Mouse (Mus musculus): ENCODE data around the gene Cox17. TPM values are rescaled to one million over a fixed set of nuclear protein-coding genes. Genes with fewer than 3 reads are reported as not detected.

Cox17 gene
- polyA plus RNA-seq, 1 experiment from 2014 or later = 88.1 TPM

- no peak for ATAC-seq (ENCODE audit: low FRiP score, low TSS enrichment)
- Histone ChIP-seq H3K4me2 (ENCODE audit: low read length) (no peak overlapping the region), H3K9ac (replicated peaks; ENCODE audit: low read length) (no peak overlapping the region), H3K9me3 (ENCODE audit: control insufficient read depth, low read length) (no peaks in the 10 kb centered on the region), H3K4me1 (ENCODE audit: control insufficient read depth, insufficient read depth, low read length) (no peaks in the 10 kb centered on the region), H3K4me3 (replicated peaks; ENCODE audit: low read depth, low read length) (no peak overlapping the region), H3K27me3 (ENCODE audit: control insufficient read depth, insufficient read depth, low read length) (no peaks in the 10 kb centered on the region), H3K27ac (replicated peaks; ENCODE audit: low read depth, low read length) (no peak overlapping the region), H3K36me3 (ENCODE audit: control insufficient read depth, insufficient read depth, low read length) (no peaks in the 10 kb centered on the region)
- no peak for DNase-seq
- 88% methylated on average over 6 of the region's 6 CpGs for WGBS
These were observed 40.6 kb downstream of the Cox17 start for GRCm38 (mm10) chr16:38387389-38387788.

GRCm38 (mm10) chr16:38388757-38389156 lies 42.0 kb downstream of the Cox17 start:
- Histone ChIP-seq H3K4me3 (replicated peaks; ENCODE audit: low read depth, low read length) (no peak overlapping the region), H3K4me2 (ENCODE audit: low read length) (no peak overlapping the region), H3K9me3 (ENCODE audit: control insufficient read depth, low read length) (no peaks in the 10 kb centered on the region), H3K36me3 (ENCODE audit: control insufficient read depth, insufficient read depth, low read length) (no peaks in the 10 kb centered on the region), H3K9ac (replicated peaks; ENCODE audit: low read length) (no peak overlapping the region), H3K27me3 (ENCODE audit: control insufficient read depth, insufficient read depth, low read length) (no peaks in the 10 kb centered on the region), H3K27ac (replicated peaks; ENCODE audit: low read depth, low read length) (no peak overlapping the region), H3K4me1 (ENCODE audit: control insufficient read depth, insufficient read depth, low read length) (no peaks in the 10 kb centered on the region)
- WGBS = 79% methylated on average over 6 of the region's 6 CpGs
- DNase-seq (no peak), ATAC-seq (ENCODE audit: low FRiP score, low TSS enrichment) (no peak)

DNA sequence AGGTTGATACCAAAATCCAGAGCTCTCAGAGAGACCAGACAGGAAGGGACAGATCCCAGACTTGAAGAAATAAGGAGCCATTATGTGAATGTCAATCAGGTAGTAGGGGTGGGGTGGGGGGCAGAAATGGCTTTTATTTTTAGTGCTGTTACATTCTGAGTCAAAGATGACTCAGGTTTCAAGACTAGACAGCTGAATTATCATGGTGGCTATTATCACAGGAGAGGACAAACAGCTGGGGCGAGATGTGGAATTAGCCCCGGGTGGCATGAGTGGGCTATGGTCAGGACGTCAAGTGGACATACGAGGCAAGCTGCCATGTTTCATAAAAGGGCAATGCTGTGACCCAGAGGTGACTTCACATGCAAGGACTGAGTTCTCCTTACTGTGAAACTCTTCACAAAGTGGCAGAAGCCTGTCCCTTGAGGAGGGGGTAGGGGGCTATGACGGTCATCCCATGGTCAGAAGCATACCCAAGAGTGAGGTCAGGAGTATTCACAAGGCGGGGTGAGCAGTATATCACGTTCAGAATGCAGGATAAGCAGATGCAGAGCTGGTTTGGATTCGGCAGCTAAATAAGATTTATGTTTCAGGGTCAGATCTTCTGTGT lies 42.6 kb downstream of the Cox17 start:
- no peaks in the 10 kb centered on the region for H3K36me3 ChIP-seq (ENCODE audit: control insufficient read depth, insufficient read depth, low read length)
- WGBS = 83% methylated on average over 8 of the region's 8 CpGs
- H3K4me2 ChIP-seq (ENCODE audit: low read length) = no peak overlapping the region
- DNase-seq (no peak), ATAC-seq (ENCODE audit: low FRiP score, low TSS enrichment) (no peak)
- H3K27me3 ChIP-seq (ENCODE audit: control insufficient read depth, insufficient read depth, low read length) = no peaks in the 10 kb centered on the region
- H3K9ac ChIP-seq (replicated peaks; ENCODE audit: low read length) = no peak overlapping the region
- H3K4me1 ChIP-seq (ENCODE audit: control insufficient read depth, insufficient read depth, low read length) = no peaks in the 10 kb centered on the region
- no peaks in the 10 kb centered on the region for H3K9me3 ChIP-seq (ENCODE audit: control insufficient read depth, low read length)
- no peak overlapping the region for H3K27ac ChIP-seq (replicated peaks; ENCODE audit: low read depth, low read length)
- H3K4me3 ChIP-seq (replicated peaks; ENCODE audit: low read depth, low read length) = no peak overlapping the region

DNA sequence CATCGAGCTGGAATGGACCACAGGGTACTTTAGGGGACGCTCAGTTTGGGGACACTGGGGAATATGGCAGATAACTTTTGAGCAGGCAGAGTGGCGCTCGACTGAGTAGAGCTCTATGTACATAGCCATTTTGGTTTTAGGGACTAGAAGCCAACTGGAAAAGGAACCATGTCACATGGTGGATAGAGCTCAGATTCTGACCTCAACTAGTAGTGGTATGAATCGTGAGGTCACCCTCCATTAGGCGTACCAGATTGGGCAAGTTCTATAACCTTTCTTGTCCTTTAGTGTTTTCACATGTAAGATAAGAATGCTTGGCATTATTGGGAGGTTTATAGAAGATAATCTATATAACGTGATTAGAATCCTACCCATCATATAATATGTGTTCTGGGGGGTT lies 43.5 kb downstream of the Cox17 start:
- Histone ChIP-seq H3K4me1 (ENCODE audit: control insufficient read depth, insufficient read depth, low read length) (no peaks in the 10 kb centered on the region), H3K9ac (replicated peaks; ENCODE audit: low read length) (no peak overlapping the region), H3K36me3 (ENCODE audit: control insufficient read depth, insufficient read depth, low read length) (no peaks in the 10 kb centered on the region), H3K9me3 (ENCODE audit: control insufficient read depth, low read length) (no peaks in the 10 kb centered on the region), H3K27me3 (ENCODE audit: control insufficient read depth, insufficient read depth, low read length) (no peaks in the 10 kb centered on the region), H3K4me2 (ENCODE audit: low read length) (no peak overlapping the region), H3K27ac (replicated peaks; ENCODE audit: low read depth, low read length) (no peak overlapping the region), H3K4me3 (replicated peaks; ENCODE audit: low read depth, low read length) (no peak overlapping the region)
- no peak for ATAC-seq (ENCODE audit: low FRiP score, low TSS enrichment)
- WGBS = 88% methylated on average over 7 of the region's 7 CpGs
- no peak for DNase-seq

DNA sequence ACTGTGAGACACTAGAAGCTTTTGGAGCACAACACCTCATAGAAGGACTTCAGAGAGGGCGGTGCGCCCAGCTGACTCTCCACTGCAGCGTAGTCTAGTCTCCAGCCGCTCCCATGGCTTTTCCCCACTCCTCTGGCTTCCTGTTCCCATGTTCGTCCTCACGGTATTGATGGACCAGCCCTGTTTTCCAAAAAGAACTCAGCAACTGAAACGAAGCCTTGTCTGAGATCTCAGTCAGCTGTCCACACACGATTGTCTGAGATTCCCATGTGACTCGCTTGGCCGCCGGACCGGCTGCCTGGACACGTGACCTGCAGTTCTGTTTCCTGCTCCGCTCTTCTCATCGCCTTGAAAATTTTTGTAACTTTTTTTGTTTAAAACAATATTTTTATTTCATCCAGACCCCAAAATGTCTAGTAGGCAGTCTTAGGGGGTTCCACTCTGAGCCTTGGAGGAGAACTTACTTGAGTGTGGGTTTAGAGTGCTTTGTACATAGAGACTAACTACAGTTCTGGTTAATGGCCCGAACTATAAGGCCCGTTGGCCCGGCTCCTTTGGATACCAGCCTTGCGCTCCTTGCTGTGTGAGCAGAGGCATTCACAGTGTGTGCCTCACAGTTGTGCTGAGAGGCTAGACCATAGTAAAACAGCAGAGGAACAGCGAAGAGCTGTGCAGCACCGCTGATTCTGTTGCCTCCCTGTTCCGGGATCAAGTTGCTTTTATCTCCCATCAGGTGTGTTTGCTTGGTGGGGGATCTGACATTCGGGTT lies 45.5 kb downstream of the Cox17 start:
- H3K4me1 ChIP-seq (ENCODE audit: control insufficient read depth, insufficient read depth, low read length) = no peaks in the 10 kb centered on the region
- H3K27ac ChIP-seq (replicated peaks; ENCODE audit: low read depth, low read length) = no peak overlapping the region
- ATAC-seq (ENCODE audit: low FRiP score, low TSS enrichment) (no peak), DNase-seq (no peak)
- 85% methylated on average over 23 of the region's 23 CpGs for WGBS
- H3K9ac ChIP-seq (replicated peaks; ENCODE audit: low read length) = no peak overlapping the region
- H3K36me3 ChIP-seq (ENCODE audit: control insufficient read depth, insufficient read depth, low read length) = no peaks in the 10 kb centered on the region
- no peak overlapping the region for H3K4me3 ChIP-seq (replicated peaks; ENCODE audit: low read depth, low read length)
- H3K4me2 ChIP-seq (ENCODE audit: low read length) = no peak overlapping the region
- H3K27me3 ChIP-seq (ENCODE audit: control insufficient read depth, insufficient read depth, low read length) = no peaks in the 10 kb centered on the region
- H3K9me3 ChIP-seq (ENCODE audit: control insufficient read depth, low read length) = no peaks in the 10 kb centered on the region

GRCm38 (mm10) chr16:38394191-38394618 lies 47.4 kb downstream of the Cox17 start:
- DNase-seq (no peak), ATAC-seq (ENCODE audit: low FRiP score, low TSS enrichment) (no peak)
- no peak overlapping the region for H3K4me2 ChIP-seq (ENCODE audit: low read length)
- H3K9ac ChIP-seq (replicated peaks; ENCODE audit: low read length) = no peak overlapping the region
- WGBS = 88% methylated on average over 8 of the region's 8 CpGs
- H3K36me3 ChIP-seq (ENCODE audit: control insufficient read depth, insufficient read depth, low read length) = no peaks in the 10 kb centered on the region
- H3K27me3 ChIP-seq (ENCODE audit: control insufficient read depth, insufficient read depth, low read length) = no peaks in the 10 kb centered on the region
- no peak overlapping the region for H3K4me3 ChIP-seq (replicated peaks; ENCODE audit: low read depth, low read length)
- peaks cover 1% of the 10 kb centered on the region for H3K4me1 ChIP-seq (ENCODE audit: control insufficient read depth, insufficient read depth, low read length)
- H3K9me3 ChIP-seq (ENCODE audit: control insufficient read depth, low read length) = no peaks in the 10 kb centered on the region
- H3K27ac ChIP-seq (replicated peaks; ENCODE audit: low read depth, low read length) = no peak overlapping the region

- ATAC-seq (ENCODE audit: low FRiP score, low TSS enrichment) (no peak), DNase-seq (no peak)
- H3K27ac ChIP-seq (replicated peaks; ENCODE audit: low read depth, low read length) = no peak overlapping the region
- H3K4me2 ChIP-seq (ENCODE audit: low read length) = no peak overlapping the region
- no peak overlapping the region for H3K4me3 ChIP-seq (replicated peaks; ENCODE audit: low read depth, low read length)
- 76% methylated on average over 6 of the region's 6 CpGs for WGBS
- H3K4me1 ChIP-seq (ENCODE audit: control insufficient read depth, insufficient read depth, low read length) = peaks cover 8% of the 10 kb centered on the region
- no peaks in the 10 kb centered on the region for H3K36me3 ChIP-seq (ENCODE audit: control insufficient read depth, insufficient read depth, low read length)
- no peaks in the 10 kb centered on the region for H3K9me3 ChIP-seq (ENCODE audit: control insufficient read depth, low read length)
- no peak overlapping the region for H3K9ac ChIP-seq (replicated peaks; ENCODE audit: low read length)
- H3K27me3 ChIP-seq (ENCODE audit: control insufficient read depth, insufficient read depth, low read length) = no peaks in the 10 kb centered on the region
These were observed 48.4 kb downstream of the Cox17 start for GRCm38 (mm10) chr16:38395060-38395730.

DNA sequence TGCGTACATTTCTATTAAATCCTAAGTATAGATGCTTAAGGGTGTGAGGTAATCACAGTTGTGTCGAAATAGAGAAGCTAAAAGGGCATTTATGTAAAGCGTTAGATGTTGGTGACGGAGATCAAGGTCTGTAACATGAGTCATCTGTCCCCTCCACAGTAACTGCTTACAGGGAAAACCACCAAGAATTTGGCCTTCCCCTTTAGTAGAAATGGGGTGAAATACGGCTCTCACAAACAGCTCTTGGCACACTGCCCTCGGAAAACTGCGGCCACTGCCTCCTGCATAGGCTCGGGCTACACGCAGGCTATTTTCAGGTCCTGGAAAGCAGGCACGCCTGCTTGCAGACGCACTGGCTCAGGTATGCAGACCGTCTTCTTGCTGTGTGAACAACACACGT lies 49.4 kb downstream of the Cox17 start:
- H3K4me1 ChIP-seq (ENCODE audit: control insufficient read depth, insufficient read depth, low read length) = peaks cover 8% of the 10 kb centered on the region
- no peak overlapping the region for H3K4me2 ChIP-seq (ENCODE audit: low read length)
- H3K27me3 ChIP-seq (ENCODE audit: control insufficient read depth, insufficient read depth, low read length) = no peaks in the 10 kb centered on the region
- H3K9me3 ChIP-seq (ENCODE audit: control insufficient read depth, low read length) = no peaks in the 10 kb centered on the region
- WGBS = 88% methylated on average over 13 of the region's 13 CpGs
- DNase-seq (no peak), ATAC-seq (ENCODE audit: low FRiP score, low TSS enrichment) (no peak)
- H3K9ac ChIP-seq (replicated peaks; ENCODE audit: low read length) = no peak overlapping the region
- no peak overlapping the region for H3K4me3 ChIP-seq (replicated peaks; ENCODE audit: low read depth, low read length)
- H3K36me3 ChIP-seq (ENCODE audit: control insufficient read depth, insufficient read depth, low read length) = no peaks in the 10 kb centered on the region
- no peak overlapping the region for H3K27ac ChIP-seq (replicated peaks; ENCODE audit: low read depth, low read length)

All from midbrain, embryonic 14.5 days (tissue).